Comparison of ENCODE assay signal across 18 mouse cellular contexts in the genomic region with DNA sequence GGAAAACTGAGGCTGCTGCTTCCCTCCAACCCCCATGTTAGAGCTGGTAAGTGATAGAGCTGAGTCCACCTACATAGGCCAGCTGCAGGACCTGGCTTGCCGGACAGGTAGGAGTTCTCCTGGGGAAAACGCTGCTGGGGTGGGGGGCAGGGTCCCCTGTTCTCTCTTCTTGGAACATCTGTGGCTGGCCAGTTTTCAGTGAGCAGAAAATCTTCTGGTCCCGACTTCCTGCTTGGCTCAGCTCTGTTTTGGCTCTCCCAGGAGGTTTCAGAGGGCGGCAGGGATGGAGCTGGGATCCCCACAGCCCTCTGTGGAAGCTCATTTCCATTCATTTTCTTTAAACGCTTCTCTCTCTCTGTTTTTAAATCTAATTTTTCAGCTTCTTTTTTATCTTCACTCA.
"Had no signal": no experiment of that assay in that cellular context is flagged by ENCODE, and none has a peak within 500 bp of the region (broad histone marks: within the 10 kb centered on the region; RNA-seq: fewer than 3 reads in every experiment).

No protein-coding gene starts in this region.

- H3K4me3 ChIP-seq: limb, embryonic 15.5 days; midbrain, embryonic 12.5 days; midbrain, embryonic 15.5 days; neural tube, embryonic 12.5 days; neural tube, embryonic 15.5 days had no signal

- H3K9me3 ChIP-seq: limb, embryonic 15.5 days; midbrain, embryonic 15.5 days; neural tube, embryonic 12.5 days; neural tube, embryonic 15.5 days had no signal

- H3K36me3 ChIP-seq: limb, embryonic 15.5 days; midbrain, embryonic 12.5 days; midbrain, embryonic 15.5 days; neural tube, embryonic 12.5 days; neural tube, embryonic 15.5 days had no signal

- DNase-seq: kidney, adult 9 months; layer of hippocampus, postnatal 36 days; left cerebral cortex, postnatal 4 days; liver, postnatal 0 days; lung, embryonic 14.5 days; right cerebral cortex, adult 18-20 months; right cerebral cortex, postnatal 14 days; right cerebral cortex, postnatal 4 days; thymus, adult 18-20 months; thymus, postnatal 36 days had no signal

- H3K4me1 ChIP-seq: neural tube, embryonic 12.5 days had no signal

- H3K27me3 ChIP-seq: midbrain, embryonic 15.5 days had no signal

- H3K27ac ChIP-seq: limb, embryonic 15.5 days; liver, embryonic 14.5 days; macrophage; midbrain, embryonic 12.5 days; midbrain, embryonic 15.5 days; neural tube, embryonic 12.5 days; neural tube, embryonic 15.5 days; stomach, postnatal 0 days had no signal
